Mouse (Mus musculus): ENCODE measurements around the gene Abhd5.

Gene Abhd5

DNA sequence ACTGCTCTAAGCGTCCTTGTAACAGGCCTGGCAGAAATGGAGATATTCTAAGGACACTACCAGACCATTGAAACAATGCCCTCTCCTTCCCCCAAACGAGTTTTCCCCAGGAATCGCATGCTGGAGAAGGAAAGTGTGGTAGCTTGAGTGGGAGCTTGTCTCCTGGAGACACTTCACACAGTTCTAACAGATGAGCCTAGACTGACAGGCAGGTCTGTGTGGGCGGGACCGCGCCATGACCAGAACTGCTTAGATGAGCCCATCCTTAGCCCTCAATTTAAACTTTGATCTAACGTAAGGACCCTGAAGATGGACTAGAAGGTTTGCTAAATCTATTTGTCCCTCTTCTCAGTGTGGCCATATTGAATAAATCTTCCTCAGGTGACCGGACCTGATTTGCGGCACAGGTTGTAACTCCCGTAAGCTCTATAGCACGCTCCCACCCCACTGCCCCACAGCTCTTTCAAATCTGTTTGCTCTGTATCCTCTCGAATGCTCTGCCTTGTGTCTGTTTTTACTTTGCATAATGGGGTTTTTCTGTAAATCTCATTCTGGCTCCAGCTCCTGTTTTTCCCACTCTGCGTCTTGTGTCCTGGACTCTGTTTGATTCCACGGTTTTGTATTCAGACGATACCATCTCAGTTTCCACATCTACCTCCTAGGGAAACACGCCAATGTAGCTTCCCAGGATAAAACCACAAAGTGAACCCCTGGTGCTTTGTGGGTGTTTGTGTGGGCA is 59.2 kb downstream of the Abhd5 start:
- in situ Hi-C loops (cut with MboI; ENCODE audit: low sequenced_read_pairs): no loop called here

GRCm38 (mm10) chr9:122414648-122415047 is 63.2 kb downstream of the Abhd5 start:
- in situ Hi-C loops (cut with MboI; ENCODE audit: low sequenced_read_pairs): no loop called here

DNA sequence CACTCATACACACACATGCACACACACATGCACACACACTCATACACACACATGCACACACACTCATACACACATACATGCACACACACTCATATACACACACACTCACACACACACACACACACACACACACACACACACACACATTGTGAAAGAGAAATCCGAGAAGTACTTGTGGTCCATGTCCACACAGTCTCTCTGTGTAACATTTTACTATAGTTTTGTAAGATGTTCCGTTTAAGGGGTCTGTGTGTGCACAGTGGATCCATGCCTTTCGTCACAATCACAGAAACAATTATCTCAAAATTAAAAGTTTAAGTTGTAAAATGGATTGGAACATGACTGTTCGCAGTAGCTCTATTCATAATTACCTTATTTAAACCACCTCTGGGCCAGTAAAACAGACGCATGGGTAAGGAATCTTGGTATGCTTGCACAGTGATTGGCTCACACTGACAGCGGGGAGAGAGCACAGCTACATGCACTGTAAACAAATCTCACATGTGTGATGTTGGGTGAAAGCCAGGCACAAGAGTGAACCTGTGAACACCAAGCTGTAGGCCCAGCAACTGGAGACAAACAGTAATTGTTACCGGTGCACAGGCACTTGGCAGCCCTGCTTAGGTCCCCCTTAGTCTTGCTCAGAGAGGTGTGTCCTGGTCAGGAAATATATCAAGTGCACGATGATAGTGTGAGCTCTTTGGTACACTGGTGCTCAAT is 63.8 kb downstream of the Abhd5 start:
- in situ Hi-C loops (cut with MboI; ENCODE audit: low sequenced_read_pairs): no loop called here

DNA sequence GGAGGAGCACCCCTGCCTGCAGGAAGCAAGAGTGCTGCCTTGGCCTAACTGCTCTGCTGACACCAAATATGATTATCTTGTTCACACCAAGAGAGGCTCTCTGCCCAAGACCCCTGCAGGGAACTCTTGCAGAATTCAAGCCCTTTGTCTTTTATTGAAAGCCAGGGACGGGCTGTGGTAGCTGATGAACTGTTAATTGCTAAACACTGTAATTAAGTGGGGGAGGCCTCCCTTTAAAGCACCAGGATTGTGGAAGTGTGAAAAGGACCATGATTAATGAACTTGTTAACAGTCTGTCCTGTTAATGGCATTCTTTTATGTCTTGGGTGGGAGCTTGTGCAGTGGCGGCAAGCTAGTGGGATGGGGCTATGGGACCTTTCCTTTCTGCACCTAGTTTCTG is 65.2 kb downstream of the Abhd5 start:
- in situ Hi-C loops (cut with MboI; ENCODE audit: low sequenced_read_pairs): no loop called here

DNA sequence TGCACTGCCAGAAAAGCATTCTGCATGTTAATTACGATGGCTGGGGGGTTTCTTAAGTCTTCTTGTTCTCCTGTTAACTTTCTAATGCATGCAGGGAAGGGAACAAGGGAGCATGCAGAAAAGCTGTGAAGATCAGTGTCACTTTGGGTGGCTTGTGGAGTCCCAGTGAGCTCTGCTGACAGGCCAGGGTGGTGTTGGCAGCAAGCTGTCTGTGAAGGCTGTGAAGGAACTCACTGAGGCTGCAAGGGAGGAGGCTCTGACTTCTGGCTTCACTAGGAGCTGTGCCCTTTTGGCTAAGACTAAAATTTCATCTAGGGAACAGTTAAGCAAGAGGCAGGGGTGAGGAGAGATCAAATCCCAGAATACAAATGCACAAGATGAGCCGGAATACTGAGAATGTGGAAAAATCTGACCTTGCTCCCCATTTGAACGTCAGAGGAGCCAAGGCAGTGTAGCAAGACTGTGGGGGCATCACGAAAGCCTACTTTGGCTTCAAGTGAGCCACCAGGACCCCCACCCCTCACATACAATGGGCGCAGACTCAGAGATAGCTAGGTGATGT is 68.9 kb downstream of the Abhd5 start:
- in situ Hi-C loops (cut with MboI; ENCODE audit: low sequenced_read_pairs): no loop called here

- in situ Hi-C loops (cut with MboI; ENCODE audit: low sequenced_read_pairs): no loop called here
These were observed 69.7 kb downstream of the Abhd5 start for GRCm38 (mm10) chr9:122420772-122421764.

DNA sequence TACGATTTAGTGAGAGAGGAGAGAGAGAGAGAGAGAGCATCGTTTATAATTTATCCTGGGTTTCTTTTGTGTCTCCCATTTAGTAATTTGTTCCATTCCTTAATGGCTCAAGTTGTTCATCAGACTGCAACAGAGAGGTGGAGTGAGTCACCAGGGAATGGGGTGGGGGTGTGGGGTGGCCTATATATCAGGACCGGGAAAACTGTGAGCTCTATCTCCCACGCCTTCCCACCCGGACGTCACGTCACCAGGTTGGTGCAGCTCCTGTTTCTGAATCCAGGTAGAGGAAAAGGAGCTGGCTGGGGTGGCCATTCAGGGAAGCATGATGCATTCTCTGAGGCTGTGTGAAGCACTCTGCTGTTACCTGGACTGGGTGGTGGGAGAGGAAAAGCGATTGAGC is 70.5 kb downstream of the Abhd5 start:
- in situ Hi-C loops (cut with MboI; ENCODE audit: low sequenced_read_pairs): no loop called here

- in situ Hi-C loops (cut with MboI; ENCODE audit: low sequenced_read_pairs): no loop called here
These were observed 71.3 kb downstream of the Abhd5 start for GRCm38 (mm10) chr9:122422706-122423105.

- in situ Hi-C loops (cut with MboI; ENCODE audit: low sequenced_read_pairs): no loop called here
These were observed 71.7 kb downstream of the Abhd5 start for GRCm38 (mm10) chr9:122423146-122423545.

GRCm38 (mm10) chr9:122424941-122425608 is 73.7 kb downstream of the Abhd5 start:
- in situ Hi-C loops (cut with MboI; ENCODE audit: low sequenced_read_pairs): no loop called here

GRCm38 (mm10) chr9:122429058-122429649 is 77.7 kb downstream of the Abhd5 start:
- in situ Hi-C loops (cut with MboI; ENCODE audit: low sequenced_read_pairs): no loop called here

DNA sequence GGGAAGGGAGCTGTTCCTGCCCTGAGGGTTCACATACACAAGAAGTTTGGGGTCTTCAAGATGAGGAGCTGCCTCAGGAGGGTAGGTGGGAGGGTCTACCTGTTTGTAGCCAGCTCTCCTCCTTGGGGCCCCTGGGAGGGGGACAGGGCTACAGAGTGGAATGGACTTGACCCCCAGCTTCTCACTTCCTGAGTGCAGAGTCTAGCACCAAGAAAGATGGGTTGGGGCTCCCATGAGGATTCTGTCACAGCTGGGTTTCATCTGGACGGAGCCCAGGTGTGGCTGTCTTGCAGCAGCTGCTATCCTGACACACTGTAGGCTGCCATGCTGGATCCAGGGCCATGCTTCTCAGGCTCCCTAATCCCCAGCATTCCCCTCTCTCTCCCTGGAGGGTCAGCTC is 78.3 kb downstream of the Abhd5 start:
- in situ Hi-C loops (cut with MboI; ENCODE audit: low sequenced_read_pairs): no loop called here

All from CH12F3 (cell line).